Mouse (Mus musculus): ENCODE data around the gene 2300009A05Rik. TPM values are rescaled to one million over a fixed set of nuclear protein-coding genes. Genes with fewer than 3 reads are reported as not detected.

2300009A05Rik gene
- 34.6 and 37.8 TPM in 2 replicates for polyA plus RNA-seq (2015; fragmentation: Nextera tagmentation; extraction: Ambion mirVana)

GRCm38 (mm10) chr9:63398611-63399462 lies at the start of gene 2300009A05Rik:
TSS of gene 2300009A05Rik (minus strand) at chr9:63399246.
- Histone ChIP-seq H3K27me3 (no peaks in the 10 kb centered on the region), H3K9ac (peak within 1 kb of the TSS; percentile 92), H3K27ac (peak within 1 kb of the TSS; percentile 68), H3K9me3 (no peaks in the 10 kb centered on the region), H3K36me3 (no peaks in the 10 kb centered on the region), H3K4me1 (peaks cover 9% of the 10 kb centered on the region; the same call in 1 of the 2 replicates), H3K4me3 (peak within 1 kb of the TSS; percentile 93), H3K4me2 (peak within 1 kb of the TSS; percentile 94)
- ATAC-seq (ENCODE audit: insufficient number of reproducible peaks, insufficient read depth, low FRiP score, low TSS enrichment, low read depth) = peak; percentile 95
- WGBS = under 1% methylated on average over 68 of the region's 74 CpGs

GRCm38 (mm10) chr9:63443695-63444094 lies 44.6 kb upstream of the 2300009A05Rik start:
- Histone ChIP-seq H3K36me3 (no peaks in the 10 kb centered on the region), H3K27me3 (no peaks in the 10 kb centered on the region), H3K9me3 (no peaks in the 10 kb centered on the region), H3K4me1 (no peaks in the 10 kb centered on the region), H3K4me3 (no peak overlapping the region), H3K27ac (no peak overlapping the region), H3K9ac (no peak overlapping the region), H3K4me2 (no peak overlapping the region)
- no peak for ATAC-seq (ENCODE audit: insufficient number of reproducible peaks, insufficient read depth, low FRiP score, low TSS enrichment, low read depth)
- WGBS = 68% methylated on average over 6 of the region's 6 CpGs

- no peaks in the 10 kb centered on the region for H3K9me3 ChIP-seq
- no peak overlapping the region for H3K9ac ChIP-seq
- no peak overlapping the region for H3K4me3 ChIP-seq
- H3K27ac ChIP-seq = no peak overlapping the region
- H3K36me3 ChIP-seq = no peaks in the 10 kb centered on the region
- no peak for ATAC-seq (ENCODE audit: insufficient number of reproducible peaks, insufficient read depth, low FRiP score, low TSS enrichment, low read depth)
- no peaks in the 10 kb centered on the region for H3K27me3 ChIP-seq
- 83% methylated on average over 1 of the region's 1 CpGs for WGBS
- H3K4me1 ChIP-seq = no peaks in the 10 kb centered on the region
- no peak overlapping the region for H3K4me2 ChIP-seq
These were observed 31.6 kb upstream of the 2300009A05Rik start for GRCm38 (mm10) chr9:63430652-63431051.

GRCm38 (mm10) chr9:63421096-63421736 lies 22.2 kb upstream of the 2300009A05Rik start:
- Histone ChIP-seq H3K4me1 (no peaks in the 10 kb centered on the region), H3K27me3 (no peaks in the 10 kb centered on the region), H3K9me3 (no peaks in the 10 kb centered on the region), H3K9ac (no peak overlapping the region), H3K4me2 (no peak overlapping the region), H3K4me3 (no peak overlapping the region), H3K36me3 (no peaks in the 10 kb centered on the region), H3K27ac (no peak overlapping the region)
- WGBS = 60% methylated on average over 9 of the region's 9 CpGs
- ATAC-seq (ENCODE audit: insufficient number of reproducible peaks, insufficient read depth, low FRiP score, low TSS enrichment, low read depth) = no peak

- Histone ChIP-seq H3K36me3 (no peaks in the 10 kb centered on the region), H3K4me1 (no peaks in the 10 kb centered on the region), H3K4me3 (no peak overlapping the region), H3K9me3 (no peaks in the 10 kb centered on the region), H3K27ac (no peak overlapping the region), H3K4me2 (no peak overlapping the region), H3K9ac (no peak overlapping the region), H3K27me3 (no peaks in the 10 kb centered on the region)
- 46% methylated on average over 6 of the region's 6 CpGs for WGBS
- ATAC-seq (ENCODE audit: insufficient number of reproducible peaks, insufficient read depth, low FRiP score, low TSS enrichment, low read depth) = no peak
These were observed 21.4 kb upstream of the 2300009A05Rik start for GRCm38 (mm10) chr9:63420396-63420795.

GRCm38 (mm10) chr9:63400176-63400575 lies 1.1 kb upstream of the 2300009A05Rik start:
- Histone ChIP-seq H3K9ac (no peak overlapping the region), H3K4me3 (no peak overlapping the region), H3K4me1 (peaks cover 9% of the 10 kb centered on the region; the same call in 1 of the 2 replicates), H3K36me3 (no peaks in the 10 kb centered on the region), H3K9me3 (no peaks in the 10 kb centered on the region), H3K27me3 (no peaks in the 10 kb centered on the region), H3K4me2 (no peak overlapping the region), H3K27ac (no peak overlapping the region)
- 83% methylated on average over 1 of the region's 1 CpGs for WGBS
- no peak for ATAC-seq (ENCODE audit: insufficient number of reproducible peaks, insufficient read depth, low FRiP score, low TSS enrichment, low read depth)

GRCm38 (mm10) chr9:63399463-63399815 lies 393 bp upstream of the 2300009A05Rik start:
- peak overlapping the region; percentile 93 for H3K4me3 ChIP-seq
- peak overlapping the region; percentile 94 for H3K4me2 ChIP-seq
- H3K27ac ChIP-seq = peak overlapping the region; percentile 68; the same call in 1 of the 2 replicates
- WGBS = 4% methylated on average over 8 of the region's 8 CpGs
- H3K36me3 ChIP-seq = no peaks in the 10 kb centered on the region
- H3K27me3 ChIP-seq = no peaks in the 10 kb centered on the region
- H3K9ac ChIP-seq = peak overlapping the region; percentile 92
- peaks cover 9% of the 10 kb centered on the region; the same call in 1 of the 2 replicates for H3K4me1 ChIP-seq
- no peaks in the 10 kb centered on the region for H3K9me3 ChIP-seq
- 0 out of 2 replicates have a peak, but pooled peaks have one; percentile 26 for ATAC-seq (ENCODE audit: insufficient number of reproducible peaks, insufficient read depth, low FRiP score, low TSS enrichment, low read depth)

- Histone ChIP-seq H3K27me3 (no peaks in the 10 kb centered on the region), H3K4me3 (no peak overlapping the region), H3K27ac (no peak overlapping the region), H3K36me3 (no peaks in the 10 kb centered on the region), H3K4me1 (peaks cover 9% of the 10 kb centered on the region; the same call in 1 of the 2 replicates), H3K4me2 (no peak overlapping the region), H3K9me3 (no peaks in the 10 kb centered on the region), H3K9ac (no peak overlapping the region)
- ATAC-seq (ENCODE audit: insufficient number of reproducible peaks, insufficient read depth, low FRiP score, low TSS enrichment, low read depth) = no peak
- 80% methylated on average over 7 of the region's 7 CpGs for WGBS
These were observed 3.4 kb downstream of the 2300009A05Rik start for GRCm38 (mm10) chr9:63395612-63396011.

GRCm38 (mm10) chr9:63391307-63391706 lies 7.7 kb downstream of the 2300009A05Rik start:
- Histone ChIP-seq H3K36me3 (no peaks in the 10 kb centered on the region), H3K4me1 (no peaks in the 10 kb centered on the region), H3K9ac (no peak overlapping the region), H3K4me2 (no peak overlapping the region), H3K9me3 (no peaks in the 10 kb centered on the region), H3K27ac (no peak overlapping the region), H3K27me3 (no peaks in the 10 kb centered on the region), H3K4me3 (no peak overlapping the region)
- no peak for ATAC-seq (ENCODE audit: insufficient number of reproducible peaks, insufficient read depth, low FRiP score, low TSS enrichment, low read depth)
- WGBS = 72% methylated on average over 2 of the region's 2 CpGs

- Histone ChIP-seq H3K9me3 (no peaks in the 10 kb centered on the region), H3K4me2 (no peak overlapping the region), H3K27ac (no peak overlapping the region), H3K9ac (no peak overlapping the region), H3K4me3 (no peak overlapping the region), H3K4me1 (peaks cover 4% of the 10 kb centered on the region; the same call in 1 of the 2 replicates), H3K36me3 (no peaks in the 10 kb centered on the region), H3K27me3 (no peaks in the 10 kb centered on the region)
- WGBS = 94% methylated on average over 4 of the region's 4 CpGs
- ATAC-seq (ENCODE audit: insufficient number of reproducible peaks, insufficient read depth, low FRiP score, low TSS enrichment, low read depth) = no peak
These were observed 16.3 kb downstream of the 2300009A05Rik start for GRCm38 (mm10) chr9:63382761-63383160.

- Histone ChIP-seq H3K27me3 (no peaks in the 10 kb centered on the region), H3K4me2 (no peak overlapping the region), H3K4me3 (no peak overlapping the region), H3K4me1 (peaks cover 23% of the 10 kb centered on the region), H3K9me3 (no peaks in the 10 kb centered on the region), H3K27ac (no peak overlapping the region), H3K36me3 (no peaks in the 10 kb centered on the region), H3K9ac (no peak overlapping the region)
- 81% methylated on average over 3 of the region's 3 CpGs for WGBS
- ATAC-seq (ENCODE audit: insufficient number of reproducible peaks, insufficient read depth, low FRiP score, low TSS enrichment, low read depth) = no peak
These were observed 18.7 kb downstream of the 2300009A05Rik start for GRCm38 (mm10) chr9:63380326-63380725.
